Mouse (Mus musculus) limb, embryonic 10.5 days (tissue): ENCODE results near the gene 4933421I07Rik. TPM values are rescaled to one million over a fixed set of nuclear protein-coding genes. Genes with fewer than 3 reads are reported as not detected.

ENCODE experiments used
- DNase-seq: peaks from one replicate; pipeline ENCODE4 v3.0.0-alpha.2; 2017; ENCODE audit warnings: low spot score
- H3K27ac ChIP-seq: fragments of 300-500 bp; sonication (generic); 2 replicates; pipeline ENCODE4 v1.5.1; 2016; ENCODE audit warnings: mild to moderate bottlenecking
- H3K27me3 ChIP-seq: fragments of 300-500 bp; sonication (generic); 2 replicates; pipeline ENCODE4 v1.6.1; 2016; ENCODE audit warnings: low read depth, mild to moderate bottlenecking; ENCODE audit not compliant: poor library complexity, severe bottlenecking
- H3K36me3 ChIP-seq: fragments of 300-500 bp; sonication (generic); 2 replicates; pipeline ENCODE4 v1.6.1; 2016; ENCODE audit warnings: mild to moderate bottlenecking, moderate library complexity
- H3K4me1 ChIP-seq: fragments of 300-500 bp; sonication (generic); 2 replicates; pipeline ENCODE4 v1.6.1; 2016
- H3K4me3 ChIP-seq: fragments of 300-500 bp; sonication (generic); 2 replicates; pipeline ENCODE4 v1.5.1; 2016; ENCODE audit warnings: mild to moderate bottlenecking, moderate library complexity
- H3K9me3 ChIP-seq: fragments of 300-500 bp; sonication (generic); replicated peaks from 2 replicates; pipeline ENCODE4 v1.6.1; 2016; ENCODE audit warnings: mild to moderate bottlenecking
- WGBS: fragments of 180-500 bp; shearing (Covaris S2); methylation state at CpG from one replicate; pipeline ENCODE4 v1.1.7; 2016; 5-methylcytosine and 5-hydroxymethylcytosine counted together
- polyA plus RNA-seq: library from polyadenylated mRNA; unstranded; fragments of >200 nt; fragmentation: Nextera tagmentation; extraction: Ambion mirVana; gene quantifications from 2 replicates; pipeline ENCODE4 v1.2.1, GENCODE M21; 2016

The 4933421I07Rik gene
- polyA plus RNA-seq = not detected in 2 replicates

GRCm38 (mm10) chr7:42447850-42448249 lies at the start of gene 4933421I07Rik:
TSS of gene 4933421I07Rik (minus strand) at chr7:42448120.
- H3K36me3 ChIP-seq = no peaks in the 10 kb centered on the region
- WGBS = 83% methylated on average over 5 of the region's 5 CpGs
- DNase-seq = no peak
- H3K9me3 ChIP-seq = peaks cover 18% of the 10 kb centered on the region; the same call in 1 of the 2 replicates
- no peaks in the 10 kb centered on the region for H3K27me3 ChIP-seq
- no peak within 1 kb of the TSS for H3K4me3 ChIP-seq
- H3K27ac ChIP-seq = no peak within 1 kb of the TSS
- H3K4me1 ChIP-seq = no peaks in the 10 kb centered on the region

DNA sequence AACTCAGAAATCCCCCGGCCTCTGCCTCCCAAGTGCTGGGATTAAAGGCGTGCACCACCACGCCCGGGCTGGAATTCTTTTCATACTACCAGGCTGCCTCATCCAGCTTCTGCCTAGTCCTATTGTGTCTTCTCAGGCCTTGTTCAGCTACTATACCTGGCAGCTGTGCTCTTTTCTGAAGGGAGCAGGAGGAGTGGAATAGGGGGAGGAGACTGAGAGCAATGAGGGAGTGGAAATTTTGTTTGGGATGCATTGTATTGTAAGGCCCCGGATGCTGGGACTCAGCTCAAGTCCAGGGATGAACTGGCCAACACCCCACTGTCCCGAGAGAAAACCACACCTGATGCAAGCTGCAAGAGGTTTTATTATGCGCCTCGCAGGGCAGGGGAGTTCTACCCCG lies 49.4 kb upstream of the 4933421I07Rik start:
- H3K36me3 ChIP-seq = peaks cover 84% of the 10 kb centered on the region
- WGBS = 91% methylated on average over 9 of the region's 9 CpGs

DNA sequence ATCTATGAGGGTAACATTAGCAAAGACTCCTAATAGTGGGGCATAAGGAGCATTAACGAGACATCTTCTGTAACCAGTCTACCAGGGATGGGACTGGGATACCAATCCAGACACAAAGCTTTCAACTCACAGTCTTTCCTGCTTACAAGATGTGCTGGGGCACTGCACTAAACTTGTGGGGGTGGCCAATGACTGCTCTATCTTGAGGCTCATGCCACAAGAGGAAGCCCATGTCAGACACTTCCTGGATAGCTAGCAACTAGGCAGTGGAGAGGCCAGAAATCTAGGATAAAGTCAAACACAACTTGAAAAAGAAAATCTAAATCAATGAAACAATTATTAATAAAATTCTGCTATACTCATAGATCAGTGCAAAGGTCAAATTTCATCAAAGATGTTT lies 48.3 kb upstream of the 4933421I07Rik start:
- WGBS = 94% methylated on average over 1 of the region's 1 CpGs
- peaks cover 2% of the 10 kb centered on the region; the same call in 1 of the 2 replicates for H3K9me3 ChIP-seq

More for the DNA sequence above, 49.4 kb upstream of the 4933421I07Rik start:
- Histone ChIP-seq H3K9me3 (peaks cover 2% of the 10 kb centered on the region; the same call in 1 of the 2 replicates), H3K27me3 (no peaks in the 10 kb centered on the region), H3K4me3 (no peak overlapping the region), H3K27ac (no peak overlapping the region), H3K4me1 (no peaks in the 10 kb centered on the region)
- DNase-seq = no peak

DNA sequence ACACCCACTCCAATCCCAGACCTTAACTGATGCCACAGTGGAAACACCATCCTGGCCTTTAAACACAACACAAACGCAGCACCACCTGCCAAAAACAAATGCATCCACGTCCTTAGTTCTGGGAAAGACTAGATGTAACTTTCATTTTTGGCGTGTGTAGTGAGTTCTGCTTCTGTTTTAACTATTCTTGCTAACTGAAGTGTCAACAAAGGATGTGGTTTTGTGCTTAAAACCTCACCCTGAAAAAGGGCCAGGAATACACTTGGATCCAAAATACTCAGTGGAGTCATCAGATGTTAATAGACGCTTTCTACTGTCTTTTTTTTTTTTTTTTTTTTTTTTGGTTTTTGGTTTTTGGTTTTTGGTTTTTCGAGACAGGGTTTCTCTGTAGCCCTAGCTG lies 42.9 kb upstream of the 4933421I07Rik start:
- DNase-seq = no peak

More for the DNA sequence above, 48.3 kb upstream of the 4933421I07Rik start:
- Histone ChIP-seq H3K27me3 (no peaks in the 10 kb centered on the region), H3K4me1 (no peaks in the 10 kb centered on the region), H3K36me3 (peaks cover 73% of the 10 kb centered on the region), H3K27ac (no peak overlapping the region), H3K4me3 (no peak overlapping the region)
- DNase-seq = no peak

GRCm38 (mm10) chr7:42490358-42490757 lies 42.4 kb upstream of the 4933421I07Rik start:
- Histone ChIP-seq H3K27ac (no peak overlapping the region), H3K36me3 (peaks cover 69% of the 10 kb centered on the region), H3K4me3 (no peak overlapping the region), H3K27me3 (no peaks in the 10 kb centered on the region), H3K9me3 (peaks cover 2% of the 10 kb centered on the region; the same call in 1 of the 2 replicates), H3K4me1 (no peaks in the 10 kb centered on the region)
- WGBS = 96% methylated on average over 4 of the region's 4 CpGs
- no peak for DNase-seq

More for the DNA sequence above, 42.9 kb upstream of the 4933421I07Rik start:
- no peaks in the 10 kb centered on the region for H3K4me1 ChIP-seq
- H3K36me3 ChIP-seq = peaks cover 69% of the 10 kb centered on the region
- H3K27me3 ChIP-seq = no peaks in the 10 kb centered on the region
- 92% methylated on average over 5 of the region's 5 CpGs for WGBS
- no peak overlapping the region for H3K27ac ChIP-seq
- H3K4me3 ChIP-seq = no peak overlapping the region
- peaks cover 2% of the 10 kb centered on the region; the same call in 1 of the 2 replicates for H3K9me3 ChIP-seq

DNA sequence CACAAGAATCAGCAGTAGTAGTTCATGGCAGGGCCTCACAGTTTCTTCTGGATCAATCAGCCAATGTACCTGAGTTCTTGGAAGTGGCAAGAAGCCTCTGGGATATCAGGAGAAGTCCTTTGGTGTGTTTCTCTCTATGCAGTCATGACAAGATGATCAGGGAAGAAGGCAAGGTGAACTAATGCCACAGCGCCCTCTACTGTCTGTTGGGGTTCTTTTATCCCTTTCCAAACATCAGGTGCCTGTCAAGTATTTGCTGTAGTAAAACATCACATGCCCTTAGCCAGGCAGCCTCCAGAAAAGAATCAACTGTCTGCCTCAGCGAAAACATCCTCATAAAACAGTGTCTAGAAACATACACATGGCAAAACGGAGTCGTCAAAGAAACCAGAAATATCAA lies 6.7 kb upstream of the 4933421I07Rik start:
- H3K27ac ChIP-seq = no peak overlapping the region
- no peak for DNase-seq
- no peak overlapping the region for H3K4me3 ChIP-seq
- no peaks in the 10 kb centered on the region for H3K4me1 ChIP-seq
- no peaks in the 10 kb centered on the region for H3K36me3 ChIP-seq
- peaks cover 3% of the 10 kb centered on the region; the same call in 1 of the 2 replicates for H3K9me3 ChIP-seq
- 75% methylated on average over 4 of the region's 4 CpGs for WGBS
- H3K27me3 ChIP-seq = no peaks in the 10 kb centered on the region

- no peaks in the 10 kb centered on the region for H3K4me1 ChIP-seq
- 51% methylated on average over 3 of the region's 3 CpGs for WGBS
- peaks cover 15% of the 10 kb centered on the region; the same call in 1 of the 2 replicates for H3K9me3 ChIP-seq
- H3K27me3 ChIP-seq = no peaks in the 10 kb centered on the region
- H3K27ac ChIP-seq = no peak overlapping the region
- no peak for DNase-seq
- H3K36me3 ChIP-seq = no peaks in the 10 kb centered on the region
- H3K4me3 ChIP-seq = no peak overlapping the region
Measured at GRCm38 (mm10) chr7:42450618-42451017, 2.7 kb upstream of the 4933421I07Rik start.

GRCm38 (mm10) chr7:42447352-42447751 lies 568 bp downstream of the 4933421I07Rik start:
- H3K27ac ChIP-seq = no peak overlapping the region
- no peak overlapping the region for H3K4me3 ChIP-seq
- H3K9me3 ChIP-seq = peaks cover 18% of the 10 kb centered on the region; the same call in 1 of the 2 replicates
- DNase-seq = no peak
- H3K4me1 ChIP-seq = no peaks in the 10 kb centered on the region
- H3K36me3 ChIP-seq = no peaks in the 10 kb centered on the region
- H3K27me3 ChIP-seq = no peaks in the 10 kb centered on the region
- WGBS = 90% methylated on average over 9 of the region's 9 CpGs

Other genes with a start within 250 kb of the 4933421I07Rik start
- not detected in 2 replicates for gene Vmn2r61, start 188.1 kb downstream of the 4933421I07Rik start, polyA plus RNA-seq
- gene Zfp141, start 57.6 kb upstream of the 4933421I07Rik start, polyA plus RNA-seq = 17.4 and 19.4 TPM in 2 replicates
- not detected in 2 replicates for gene Gm21028, start 130.5 kb upstream of the 4933421I07Rik start, polyA plus RNA-seq
- gene Zfp977, start 144.4 kb upstream of the 4933421I07Rik start, polyA plus RNA-seq = 1.6 and 1.9 TPM in 2 replicates
- gene Zfp976, start 194.5 kb upstream of the 4933421I07Rik start, polyA plus RNA-seq = 4.5 and 6.0 TPM in 2 replicates
- 9.8 and 12.2 TPM in 2 replicates for gene Zfp975, start 244.6 kb upstream of the 4933421I07Rik start, polyA plus RNA-seq